Mouse (Mus musculus): ENCODE results near the gene Sept1.
"Not testable (repeated sequence)": the region's sequence is repeated elsewhere in the genome, so short reads cannot be mapped to it uniquely, and the experiment has no call there.

Gene Sept1

DNA sequence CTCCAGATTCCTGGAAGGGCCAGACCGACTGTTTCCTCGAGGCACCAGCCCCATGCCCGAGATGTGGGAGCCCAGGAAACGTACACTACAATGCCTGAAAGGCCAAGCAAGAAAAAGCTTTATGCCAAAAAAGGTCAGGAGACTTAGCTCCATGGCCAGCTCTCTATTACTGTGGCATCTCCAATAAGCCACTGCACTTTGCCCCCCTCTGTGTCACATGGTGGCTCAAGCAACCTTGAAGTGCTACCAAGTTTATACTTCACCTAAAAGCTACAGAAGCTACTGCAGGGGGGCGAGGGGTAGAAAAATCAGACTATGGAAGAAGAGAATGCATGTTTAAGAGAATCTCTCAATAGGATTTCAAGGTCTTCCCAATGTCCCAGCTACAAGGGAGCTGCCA lies 39.9 kb downstream of the Sept1 start:
- DNase-seq, result no peak

DNA sequence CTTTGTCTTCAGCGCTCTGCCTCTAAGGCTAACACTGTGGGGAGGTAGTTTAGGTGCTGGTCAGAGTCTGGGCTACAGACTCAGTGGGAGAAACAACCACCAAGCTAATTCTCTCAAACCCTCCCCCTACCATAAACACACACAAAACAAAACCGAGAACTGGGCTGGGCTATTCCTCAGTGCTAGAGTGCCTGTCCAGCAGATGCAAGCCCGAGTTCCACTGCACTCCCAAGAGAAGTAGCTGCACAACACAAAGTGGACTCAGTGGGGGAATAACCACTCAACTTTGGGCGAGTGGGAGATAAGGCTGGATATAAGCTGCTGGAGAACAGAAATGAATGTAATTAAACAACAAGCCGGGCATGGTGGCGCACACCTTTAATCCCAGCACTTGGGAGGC lies 42.3 kb downstream of the Sept1 start:
- DNase-seq, result no peak

DNA sequence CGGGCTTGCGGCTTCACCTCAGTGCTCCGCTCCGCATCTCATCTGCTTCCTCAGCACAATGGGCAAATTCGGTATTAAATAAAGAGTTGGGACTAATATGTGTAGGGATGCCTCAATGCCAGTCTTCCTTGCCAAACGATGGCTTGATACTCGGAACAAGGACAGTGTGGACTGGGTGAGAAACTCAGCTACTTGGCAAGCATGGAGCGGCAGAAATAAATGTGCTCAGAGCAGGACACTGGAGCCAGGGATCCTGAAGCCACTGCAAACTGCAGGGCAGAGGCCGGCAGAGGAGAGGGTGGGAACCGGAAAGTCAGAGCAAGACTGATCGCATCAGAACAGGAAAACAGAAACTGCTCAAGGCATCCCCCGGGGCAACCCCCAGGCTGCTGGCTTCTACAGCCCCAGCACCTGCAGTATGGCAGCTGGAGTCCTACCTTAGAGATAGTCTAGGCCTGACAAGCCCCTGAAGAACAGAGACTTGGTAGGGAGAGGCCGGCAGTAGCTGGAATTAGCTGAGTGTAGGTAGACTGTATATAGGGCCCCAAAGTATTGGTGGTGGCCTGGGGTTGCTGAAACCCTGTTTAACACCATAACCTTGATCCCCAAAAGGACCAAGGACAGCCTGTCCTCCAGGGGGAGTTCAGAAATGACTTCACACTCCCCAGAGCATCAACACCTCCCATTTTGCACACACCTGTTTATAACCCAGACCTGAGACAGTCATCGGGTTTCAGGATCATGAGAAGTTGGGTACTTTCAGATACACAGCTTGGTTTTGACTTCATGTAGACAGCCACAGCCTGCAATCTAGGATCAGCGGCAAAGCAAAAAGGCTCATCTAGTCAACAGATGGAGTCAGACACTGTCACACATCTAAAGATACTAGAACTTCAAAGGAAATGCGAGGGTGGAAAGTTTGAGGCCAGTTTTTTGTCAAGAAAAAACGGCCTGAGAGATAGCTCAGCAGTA lies 44.3 kb downstream of the Sept1 start:
- peak in 1 of 2 experiments; percentile 53 for DNase-seq

- no peak for DNase-seq
Measured at GRCm38 (mm10) chr7:127187351-127187750, 45.6 kb downstream of the Sept1 start.

DNA sequence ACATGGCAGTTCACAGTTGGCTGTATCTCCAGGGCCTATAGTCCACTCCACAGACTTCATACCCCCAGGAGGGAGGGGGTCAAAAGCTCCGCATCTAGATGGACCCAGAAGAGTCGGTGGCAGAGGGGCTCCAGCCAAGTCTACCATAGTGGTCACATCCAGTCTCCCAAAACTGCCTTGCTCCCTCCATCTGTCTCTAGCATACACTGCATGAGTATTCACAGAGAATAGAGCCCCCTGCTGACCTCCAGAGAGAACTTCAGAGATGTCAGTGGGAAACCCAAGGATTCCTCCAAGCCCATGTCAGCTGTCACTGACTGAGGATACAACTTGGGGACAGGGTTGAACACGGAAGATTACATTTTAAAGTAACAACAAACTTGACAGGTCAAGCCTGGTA lies 47.3 kb downstream of the Sept1 start:
- DNase-seq, result no peak

GRCm38 (mm10) chr7:127184720-127185119 lies 48.2 kb downstream of the Sept1 start:
- no peak for DNase-seq

GRCm38 (mm10) chr7:127183828-127184227 lies 49.1 kb downstream of the Sept1 start:
- DNase-seq, result no peak

DNA sequence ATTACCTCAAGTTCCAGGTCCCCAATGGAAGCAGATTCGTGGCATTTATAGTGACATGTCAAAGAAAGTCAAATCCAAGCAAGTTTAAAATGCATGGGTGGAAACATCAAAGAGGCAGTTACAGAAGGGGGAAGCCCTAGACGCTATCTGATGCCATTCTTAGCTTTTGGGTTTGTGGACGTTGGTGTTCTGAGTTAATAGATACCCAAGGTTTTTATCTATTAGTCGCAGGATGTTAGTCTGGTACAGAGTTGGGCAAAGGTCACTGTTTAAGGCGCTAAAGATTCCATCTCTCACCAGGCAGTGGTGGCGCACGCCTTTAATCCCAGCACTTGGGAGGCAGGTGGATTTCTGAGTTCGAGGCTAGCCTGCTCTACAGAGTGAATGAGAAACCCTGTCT lies 49.6 kb downstream of the Sept1 start:
- DNase-seq, result no peak

DNA sequence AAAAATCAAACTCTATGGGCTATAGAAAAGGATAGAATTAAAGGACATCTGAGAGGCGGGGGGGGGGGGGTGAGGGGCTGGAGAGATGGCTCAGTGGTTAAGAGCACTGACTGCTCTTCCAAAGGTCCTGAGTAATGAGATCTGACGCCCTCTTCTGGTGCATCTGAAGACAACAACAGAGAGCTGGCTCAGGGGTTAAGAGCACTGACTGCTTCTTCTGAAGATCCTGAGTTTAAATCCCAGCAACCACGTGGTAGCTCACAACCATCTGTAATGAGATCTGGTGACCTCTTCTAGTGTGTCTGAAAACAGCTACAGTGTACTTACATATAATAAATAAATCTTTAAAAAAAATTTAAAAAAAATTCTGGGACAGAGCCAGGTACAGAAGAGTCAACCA lies 51.2 kb downstream of the Sept1 start:
- DNase-seq, result not testable (repeated sequence)

GRCm38 (mm10) chr7:127180783-127181182 lies 52.1 kb downstream of the Sept1 start:
- no peak for DNase-seq

- no peak for DNase-seq
Measured at GRCm38 (mm10) chr7:127176937-127177336, 56.0 kb downstream of the Sept1 start.

- no peak for DNase-seq
Measured at GRCm38 (mm10) chr7:127166501-127166900, 66.4 kb downstream of the Sept1 start.

DNA sequence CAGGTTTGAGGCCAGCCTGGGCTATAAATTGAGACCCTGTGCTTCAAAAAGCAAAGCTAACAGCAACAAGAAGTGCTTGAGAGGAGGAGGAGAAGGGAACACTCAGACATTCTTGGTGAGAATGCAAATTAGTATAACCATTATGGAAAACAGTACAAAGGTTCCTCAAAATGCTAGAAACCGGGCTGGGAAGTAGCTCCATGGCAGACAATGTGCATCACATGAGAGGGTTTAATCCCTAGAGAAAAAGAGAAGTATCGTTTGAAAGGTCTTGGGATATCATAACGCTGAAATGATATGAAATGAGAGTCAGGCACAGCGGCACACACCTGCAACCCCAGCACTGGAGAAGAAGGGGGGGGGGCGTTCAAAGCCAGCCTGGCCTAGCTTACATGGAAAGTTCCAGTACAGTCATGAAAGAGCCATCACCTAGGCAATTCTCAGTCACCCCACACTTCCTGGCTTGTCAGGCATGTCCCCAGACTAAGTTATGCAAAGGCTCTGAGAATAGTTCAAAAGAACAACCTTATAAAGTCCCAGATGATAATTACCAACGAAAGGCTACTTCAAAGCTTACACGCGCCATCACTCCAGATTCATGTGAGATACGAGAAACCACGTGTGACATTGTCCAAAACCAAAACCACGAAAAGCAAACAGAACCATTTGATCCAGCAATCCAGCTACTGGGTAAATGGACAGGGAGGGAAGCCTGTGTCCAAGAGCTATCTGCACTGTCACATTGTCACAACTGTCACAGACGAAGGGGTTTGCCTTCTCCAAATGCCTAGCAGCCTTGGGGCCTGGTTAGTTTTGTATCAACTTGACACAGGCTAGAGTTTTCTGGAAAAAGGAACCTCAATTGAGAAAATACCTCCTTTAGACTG lies 67.1 kb downstream of the Sept1 start:
- DNase-seq, result no peak
